Mouse (Mus musculus) gastrocnemius, postnatal 36 days (tissue): ENCODE results near the gene Rabggtb. TPM values are rescaled to one million over a fixed set of nuclear protein-coding genes. Genes with fewer than 3 reads are reported as not detected.

ENCODE experiments used
- DNase-seq, 2 experiments: peaks; one replicate each; pipeline ENCODE4 v3.0.0; 2022
- intact Hi-C: fragments of 180-260 bp; cut with DNase I; formaldehyde crosslinking; loops from one replicate; pipeline ENCODE4 v1.15.1; 2025
- long read RNA-seq, 2 experiments: library from polyadenylated mRNA; stranded (forward); transcript quantifications; one replicate each; pipeline ENCODE4 v2.0.0; 2021
- total RNA-seq, 2 experiments: library from RNA; stranded (reverse); gene quantifications; 2 replicates each; pipeline ENCODE4 v1.2.3; 2021

Gene Rabggtb
- total RNA-seq, result 10 to 100 TPM; 60.2 to 63.7 TPM
- long read RNA-seq, experiment 1, transcript Rabggtb-201 (9 exons, 1,381 nt), result major isoform, 16 of 51 reads
- long read RNA-seq, experiment 1, transcript Rabggtb-202 (8 exons, 1,418 nt), result minor isoform, 7 of 51 reads
- long read RNA-seq, experiment 1, partial matches to known transcripts, result 4 of 51 reads
- long read RNA-seq, experiment 1, other reads (novel, unspliced or antisense), result 23 of 51 reads
- long read RNA-seq, experiment 2, transcript Rabggtb-201 (9 exons, 1,381 nt), result major isoform, 22 of 70 reads
- long read RNA-seq, experiment 2, transcript Rabggtb-202 (8 exons, 1,418 nt), result minor isoform, 7 of 70 reads
- long read RNA-seq, experiment 2, partial matches to known transcripts, result 7 of 70 reads
- long read RNA-seq, experiment 2, other reads (novel, unspliced or antisense), result 29 of 70 reads

DNA sequence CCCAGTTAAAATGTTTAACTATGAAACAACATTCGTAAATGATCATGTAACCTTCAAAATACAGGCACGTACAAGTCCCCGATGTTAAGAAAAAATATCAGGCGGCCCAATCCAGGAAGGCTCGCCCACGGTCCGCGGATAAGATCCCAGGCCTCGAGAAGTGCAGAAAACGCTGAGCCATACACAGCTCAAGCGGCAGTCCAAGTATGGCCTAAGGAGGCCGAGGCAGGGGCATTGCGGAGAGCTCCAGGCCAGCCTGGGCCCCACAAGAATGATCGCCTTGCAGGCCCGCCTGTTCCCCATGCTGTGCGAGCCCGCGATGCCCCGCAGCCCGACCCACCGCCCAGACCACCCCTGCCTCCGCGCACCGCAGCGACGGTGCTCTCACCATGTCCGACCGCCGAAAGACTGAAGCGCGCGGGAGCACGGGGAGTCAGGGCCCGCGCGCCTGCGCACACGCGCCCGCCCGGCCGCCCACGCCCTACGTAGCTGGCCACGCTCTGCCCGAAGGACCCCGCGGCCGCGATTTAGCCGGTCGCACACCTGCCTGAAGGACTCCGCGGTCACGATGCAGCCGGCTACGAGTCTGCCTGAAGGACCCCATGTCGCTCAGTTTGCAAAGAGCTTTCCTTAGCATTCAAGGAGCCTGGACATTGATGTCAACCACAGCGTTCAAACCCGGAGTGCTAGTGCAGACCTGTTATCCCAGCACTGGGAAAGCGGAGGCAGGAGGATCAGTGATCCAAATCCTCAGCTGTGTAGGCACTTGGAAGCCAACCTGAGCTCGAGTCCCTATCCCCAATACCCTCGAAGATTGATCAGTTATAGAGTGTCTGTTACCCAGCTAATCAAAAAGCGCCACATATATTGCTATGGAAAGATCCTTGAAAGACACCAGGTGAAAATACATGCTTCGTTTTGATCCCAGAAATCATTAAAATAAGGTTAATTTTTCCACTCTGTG lies at the start of gene Rabggtb:
Gene Rabggtb (minus strand): TSS at position 464 of the 964 bp plus-strand sequence.
- DNase-seq, result peak; percentile 93 to 95
- intact Hi-C loops, result loop anchor here (2.0 kb wide), 1 partner anchor 32 kb away; the partner anchor contains the start of gene Acadm

DNA sequence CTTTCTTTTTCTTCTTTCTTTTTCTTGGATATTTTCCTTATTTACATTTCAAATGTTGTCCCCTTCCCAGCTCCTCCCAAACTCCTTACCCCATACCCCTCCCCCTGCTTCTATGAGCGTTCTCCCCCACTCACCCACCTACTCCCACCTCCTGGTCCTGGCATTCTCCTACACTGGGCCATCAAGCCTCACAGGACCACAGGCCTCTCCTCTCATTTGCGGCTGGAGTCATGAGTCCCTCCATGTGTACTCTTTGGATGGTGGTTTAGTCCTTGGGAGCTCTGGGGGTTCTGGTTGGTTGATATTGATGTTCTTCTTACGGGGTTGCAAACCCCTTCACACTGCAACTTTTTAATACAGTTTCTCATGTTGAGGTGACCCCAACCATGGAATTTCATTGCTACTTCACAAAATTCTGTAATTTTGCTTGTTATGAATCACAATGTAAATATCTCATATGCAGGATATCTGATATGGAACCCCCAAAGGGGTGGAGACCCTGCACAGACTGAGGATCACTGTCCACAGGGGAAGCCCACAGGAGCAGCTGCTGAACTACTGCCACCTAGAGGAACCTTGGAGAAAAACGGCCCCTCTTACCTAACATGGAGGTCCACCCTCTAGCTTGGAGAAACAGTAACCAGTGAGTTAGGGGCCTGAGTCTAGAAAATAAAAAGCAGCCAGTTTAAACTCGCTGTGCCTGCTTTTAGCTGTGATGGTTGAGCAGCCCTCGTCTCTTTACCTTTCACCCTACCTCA lies 49.0 kb upstream of the Rabggtb start:
- DNase-seq, result no peak
- intact Hi-C loops, result loop anchor here (2.0 kb wide), 1 partner anchor 265 kb away; no protein-coding TSS in a partner anchor

DNA sequence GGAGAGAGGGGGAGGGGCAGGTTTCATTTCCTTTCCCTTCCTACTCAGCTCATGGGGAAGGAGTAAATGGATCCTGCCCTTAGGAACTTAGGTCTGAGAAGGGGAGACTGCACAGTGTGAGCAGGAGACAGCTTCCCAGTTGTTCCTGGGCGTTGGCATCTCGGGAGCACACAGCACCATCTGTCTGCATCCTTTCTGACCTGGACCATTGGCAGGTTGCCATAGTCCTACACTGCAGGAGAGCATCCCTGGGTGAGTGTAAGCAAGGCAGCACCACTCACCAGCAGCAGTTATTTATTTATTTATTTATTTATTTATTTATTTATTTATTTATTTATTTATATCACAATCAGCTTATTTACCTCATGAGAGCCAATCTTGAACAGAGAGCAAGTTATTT lies 48.1 kb upstream of the Rabggtb start:
- intact Hi-C loops, result loop anchor here (2.0 kb wide), 1 partner anchor 266 kb away; no protein-coding TSS in a partner anchor
- no peak for DNase-seq

DNA sequence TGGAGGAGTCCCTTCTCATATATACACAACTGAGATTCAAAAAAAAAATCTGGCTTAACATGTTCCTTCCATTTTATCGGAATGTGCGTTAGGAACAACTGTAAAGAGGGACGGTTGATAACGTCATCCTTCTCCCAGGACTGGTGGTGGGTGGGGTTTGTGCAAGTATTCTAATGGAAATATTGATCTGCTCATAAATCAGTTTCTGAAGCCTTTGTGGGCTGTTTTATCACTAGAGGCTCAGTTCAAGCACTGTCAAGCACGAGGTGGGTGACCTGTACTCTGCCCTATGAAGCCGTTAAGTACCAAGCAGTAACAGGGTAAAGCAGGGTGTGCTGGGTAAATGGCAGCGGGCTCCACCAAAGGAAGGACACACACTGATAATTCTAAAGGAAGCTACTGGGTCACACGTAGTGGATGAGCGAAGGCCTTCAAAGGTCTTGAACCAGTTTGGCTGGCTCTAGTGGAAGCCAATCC lies 47.0 kb upstream of the Rabggtb start:
- DNase-seq, result no peak
- intact Hi-C loops, result loop anchor here (2.0 kb wide), 1 partner anchor 267 kb away; no protein-coding TSS in a partner anchor

DNA sequence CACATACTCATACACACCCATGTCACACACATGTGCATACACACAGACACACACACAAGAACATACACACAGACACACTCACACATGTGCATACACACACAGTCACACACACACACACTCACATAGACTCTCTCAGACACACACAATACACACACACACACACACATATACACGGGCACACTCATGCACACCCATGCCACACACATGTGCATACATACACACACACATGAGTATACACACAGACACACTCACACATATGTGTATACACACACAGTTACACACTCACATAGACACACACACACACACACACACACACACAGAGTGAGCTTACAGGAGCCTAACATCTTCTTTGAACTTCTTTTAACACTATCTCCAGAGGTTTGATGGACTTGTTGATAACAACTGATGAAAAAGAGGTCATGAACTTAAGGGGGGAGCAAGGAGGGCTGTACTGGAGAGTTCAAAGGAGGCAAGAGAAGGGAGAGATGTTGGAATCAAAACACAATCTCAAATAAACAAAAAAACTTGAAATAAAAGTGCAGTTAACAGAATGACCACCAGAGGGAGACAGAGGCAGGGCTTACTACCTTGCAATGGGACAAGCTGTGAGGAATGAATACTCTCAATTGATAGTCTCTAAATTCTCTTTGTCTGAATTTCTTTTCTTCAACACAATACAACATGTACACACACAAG lies 46.4 kb upstream of the Rabggtb start:
- intact Hi-C loops, result no loop called here
- DNase-seq, result no peak

DNA sequence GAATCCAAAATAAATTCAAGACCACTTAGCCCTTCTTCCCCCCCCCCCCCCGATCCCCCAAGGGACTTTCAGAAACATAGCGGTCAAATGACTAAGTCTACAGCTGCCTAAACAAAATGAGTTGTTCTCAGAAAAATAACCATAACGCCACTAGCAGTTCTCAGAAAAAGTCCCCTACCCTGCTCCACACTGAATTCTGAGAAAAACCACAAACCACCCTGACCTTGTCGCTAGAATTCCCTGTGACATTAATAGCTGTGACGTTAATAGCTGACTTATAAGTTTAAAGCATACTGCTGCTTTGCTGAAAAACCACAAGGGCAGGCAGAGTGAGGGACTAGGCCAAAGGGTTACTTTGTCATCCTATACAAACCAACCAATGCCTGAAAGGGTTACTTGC lies 45.1 kb upstream of the Rabggtb start:
- DNase-seq, result no peak
- intact Hi-C loops, result no loop called here

DNA sequence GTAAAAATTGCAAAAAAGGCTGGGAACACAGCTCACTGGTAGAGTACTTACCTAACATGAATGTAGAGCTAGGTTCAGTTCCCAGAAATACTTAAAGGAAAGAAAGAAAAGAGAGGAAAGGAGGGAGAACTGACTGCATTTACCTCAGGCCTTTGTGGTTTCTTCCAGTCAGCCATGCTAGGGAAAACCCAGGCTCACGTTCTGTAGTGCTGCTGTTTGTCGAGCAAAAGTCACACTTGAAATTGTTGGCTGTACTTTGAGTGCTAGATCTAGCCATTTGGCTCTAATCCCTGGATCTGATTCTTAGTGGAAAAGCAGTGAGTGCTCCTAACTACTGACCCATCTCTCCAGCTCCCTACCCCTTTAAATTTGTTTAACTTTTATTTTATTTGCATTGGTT lies 35.4 kb upstream of the Rabggtb start:
- intact Hi-C loops, result loop anchor here (10.0 kb wide), 1 partner anchor 647 kb away; the partner anchor contains the start of genes Cryz and Tyw3
- no peak for DNase-seq

DNA sequence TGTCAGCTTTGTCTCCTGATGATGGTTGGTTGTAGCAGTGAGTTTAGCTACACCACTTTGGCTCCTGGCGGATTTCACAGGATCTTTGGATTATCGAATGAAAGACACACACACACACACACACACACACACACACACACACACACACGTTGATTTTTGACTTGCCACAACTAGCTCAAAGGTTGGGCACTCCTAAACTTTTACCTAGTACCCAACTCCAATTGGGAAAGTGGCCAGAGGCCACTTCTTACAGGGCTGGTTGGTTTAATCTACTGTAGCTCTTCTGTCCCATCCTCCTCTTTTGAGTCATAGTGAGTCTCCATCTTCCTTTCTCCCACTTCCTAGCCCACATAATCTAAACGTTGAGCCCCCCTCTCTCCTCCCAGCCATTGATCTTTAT lies 34.5 kb upstream of the Rabggtb start:
- intact Hi-C loops, result loop anchor here (10.0 kb wide), 1 partner anchor 648 kb away; the partner anchor contains the start of genes Cryz and Tyw3
- no peak for DNase-seq

DNA sequence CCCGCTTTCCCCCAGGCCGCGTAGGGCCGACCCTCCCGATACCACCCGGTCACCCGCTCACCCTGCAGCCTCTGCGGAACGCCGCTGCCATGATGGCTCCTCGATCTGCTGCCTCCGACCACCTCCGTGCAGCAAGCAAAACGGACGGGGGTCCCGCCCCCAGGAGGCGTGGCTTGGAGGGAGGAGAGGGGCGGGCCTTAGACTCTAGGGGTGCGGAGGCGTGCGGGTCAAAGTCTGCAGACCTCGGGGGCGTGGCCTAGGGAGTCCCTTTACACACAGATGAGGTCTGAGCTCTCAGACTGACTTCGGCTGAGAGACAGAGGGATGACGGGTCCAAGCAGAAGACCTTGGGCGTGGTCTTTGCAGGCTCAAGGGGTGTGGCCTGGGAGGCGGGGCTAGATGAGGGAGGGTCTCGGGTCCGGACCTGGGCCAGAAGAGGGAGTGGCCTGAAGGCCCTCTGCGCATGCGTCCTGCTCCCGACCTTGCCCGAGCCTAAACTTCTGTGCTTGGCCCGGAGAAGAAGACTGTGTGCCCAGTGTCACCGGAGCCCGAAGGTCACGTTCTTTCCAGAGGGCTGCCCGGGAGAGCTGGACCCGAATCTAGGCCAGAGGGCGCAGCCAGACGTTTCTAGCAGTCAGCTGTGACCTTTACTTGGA lies 31.7 kb upstream of the Rabggtb start, which contains the start of gene Acadm:
Gene Acadm (minus strand): TSS at position 298 of the 656 bp plus-strand sequence.
- DNase-seq, result peak; percentile 98
- intact Hi-C loops, result loop anchor here (2.0 to 10.0 kb wide), 2 partner anchors 32 to 650 kb away; partner anchors contain the start of genes Cryz, Rabggtb and Tyw3

DNA sequence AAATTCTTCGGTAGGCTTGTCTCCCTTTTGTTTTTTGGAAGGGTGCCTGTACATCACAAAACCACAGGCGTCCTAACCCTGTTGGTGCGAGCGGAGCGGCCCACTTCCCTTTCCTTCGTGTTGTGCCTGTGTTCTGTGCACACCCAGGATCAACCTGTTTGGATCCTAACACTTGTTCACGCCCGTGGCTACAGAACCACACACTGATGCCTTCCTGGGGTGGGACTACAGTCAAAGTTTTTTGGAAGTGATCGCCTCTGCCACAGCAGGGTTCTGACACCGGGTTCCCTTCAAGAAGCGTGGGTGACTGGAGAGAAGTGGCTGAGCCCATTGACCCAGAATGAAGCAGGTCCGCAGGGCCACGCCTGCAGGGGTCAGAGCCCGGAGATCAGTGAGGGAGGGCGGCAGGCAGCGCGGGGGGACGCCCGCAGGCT lies 31.1 kb upstream of the Rabggtb start:
- intact Hi-C loops, result loop anchor here (2.0 to 10.0 kb wide), 2 partner anchors 31 to 651 kb away; partner anchors contain the start of genes Cryz, Rabggtb and Tyw3
- no peak for DNase-seq

DNA sequence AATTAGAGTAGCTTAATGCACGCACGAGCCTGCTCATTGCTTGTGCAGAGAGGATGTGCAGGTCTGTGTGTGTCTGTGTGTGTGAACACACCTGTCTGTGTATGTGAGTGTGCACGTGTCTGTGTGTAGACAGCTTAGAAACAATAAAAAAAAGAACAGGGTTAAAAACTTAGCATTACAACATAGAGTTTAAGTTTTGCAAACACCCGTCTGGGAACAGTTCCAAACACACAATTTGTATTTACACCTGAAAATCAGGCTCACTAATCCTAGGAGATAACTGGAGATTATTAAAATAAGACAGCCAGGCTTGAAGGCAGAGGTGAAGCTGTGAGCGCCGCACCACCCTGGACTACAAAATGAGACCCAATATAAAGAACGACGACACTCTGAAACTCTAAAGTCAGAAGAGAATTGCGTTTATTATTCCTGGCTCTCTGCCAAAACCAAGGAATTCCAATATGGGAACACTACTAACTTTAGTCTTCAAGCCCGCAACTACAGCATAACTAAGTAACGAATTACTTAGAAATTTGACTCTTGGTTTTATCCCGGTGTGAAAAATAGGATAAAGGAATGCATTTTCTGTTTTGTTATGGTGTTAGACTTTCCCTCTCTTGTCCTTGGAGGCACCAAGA lies 30.3 kb upstream of the Rabggtb start:
- DNase-seq, result no peak
- intact Hi-C loops, result loop anchor here (10.0 kb wide), 1 partner anchor 652 kb away; the partner anchor contains the start of genes Cryz and Tyw3

DNA sequence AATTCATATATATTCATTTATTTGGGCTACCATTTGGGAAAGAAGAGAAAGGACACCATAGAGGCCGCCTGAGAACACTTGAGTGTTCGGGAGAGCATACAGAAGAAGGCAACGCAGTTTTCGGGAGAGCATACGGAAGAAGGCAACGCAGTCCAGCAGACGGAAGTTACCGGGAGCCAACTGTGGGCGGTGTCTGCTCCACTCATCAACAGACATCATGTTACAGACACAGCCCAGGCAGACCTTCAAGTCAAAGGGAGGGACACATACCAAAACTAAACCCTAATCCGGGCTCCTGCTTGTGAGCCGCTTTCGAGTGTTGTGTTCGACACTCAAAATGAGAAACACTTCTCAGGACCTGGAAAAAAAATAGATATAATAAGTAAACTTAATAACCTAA lies 28.8 kb upstream of the Rabggtb start:
- intact Hi-C loops, result loop anchor here (10.0 kb wide), 1 partner anchor 653 kb away; the partner anchor contains the start of genes Cryz and Tyw3
- DNase-seq, result no peak

DNA sequence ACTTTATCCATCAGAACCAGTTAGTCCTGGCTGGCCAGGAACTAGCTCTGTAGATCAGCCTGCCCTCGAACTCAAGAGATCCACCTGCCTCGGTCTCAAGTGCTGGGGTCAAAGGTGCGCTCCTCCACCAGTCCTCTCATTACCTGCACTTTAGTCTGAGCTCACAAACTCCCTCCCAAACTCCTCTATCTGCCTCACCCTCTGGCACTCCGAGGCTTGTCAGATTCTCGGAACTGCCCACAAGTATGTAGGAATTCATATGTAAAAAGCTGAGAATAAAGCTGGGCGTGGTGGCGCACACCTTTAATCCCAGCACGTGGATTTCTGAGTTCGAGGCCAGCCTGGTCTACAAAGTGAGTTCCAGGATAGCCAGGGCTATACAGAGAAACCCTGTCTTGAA lies 27.7 kb upstream of the Rabggtb start:
- intact Hi-C loops, result loop anchor here (10.0 kb wide), 1 partner anchor 654 kb away; the partner anchor contains the start of genes Cryz and Tyw3

DNA sequence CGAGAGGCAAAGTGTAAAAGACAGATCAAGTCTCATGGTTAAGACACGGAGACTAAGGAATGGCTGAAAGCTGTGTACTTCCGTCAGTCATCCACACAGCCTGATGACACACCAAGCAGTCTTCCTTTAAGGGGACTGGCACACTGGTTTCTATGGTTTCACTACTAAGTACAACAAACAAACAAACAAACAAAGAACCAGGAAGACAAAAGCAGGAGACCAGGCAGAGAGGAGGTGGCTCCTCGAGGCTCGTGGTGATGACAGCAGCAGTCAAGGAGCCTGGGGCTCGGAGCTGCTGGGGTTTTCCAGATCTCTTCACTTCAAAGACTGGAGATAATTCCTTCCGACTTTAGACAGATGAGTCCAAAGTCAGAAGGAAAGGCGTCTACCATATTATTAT lies 27.2 kb upstream of the Rabggtb start:
- DNase-seq, result no peak
- intact Hi-C loops, result loop anchor here (10.0 kb wide), 1 partner anchor 655 kb away; the partner anchor contains the start of genes Cryz and Tyw3

More for the DNA sequence above, 27.7 kb upstream of the Rabggtb start:
- DNase-seq, result no peak

DNA sequence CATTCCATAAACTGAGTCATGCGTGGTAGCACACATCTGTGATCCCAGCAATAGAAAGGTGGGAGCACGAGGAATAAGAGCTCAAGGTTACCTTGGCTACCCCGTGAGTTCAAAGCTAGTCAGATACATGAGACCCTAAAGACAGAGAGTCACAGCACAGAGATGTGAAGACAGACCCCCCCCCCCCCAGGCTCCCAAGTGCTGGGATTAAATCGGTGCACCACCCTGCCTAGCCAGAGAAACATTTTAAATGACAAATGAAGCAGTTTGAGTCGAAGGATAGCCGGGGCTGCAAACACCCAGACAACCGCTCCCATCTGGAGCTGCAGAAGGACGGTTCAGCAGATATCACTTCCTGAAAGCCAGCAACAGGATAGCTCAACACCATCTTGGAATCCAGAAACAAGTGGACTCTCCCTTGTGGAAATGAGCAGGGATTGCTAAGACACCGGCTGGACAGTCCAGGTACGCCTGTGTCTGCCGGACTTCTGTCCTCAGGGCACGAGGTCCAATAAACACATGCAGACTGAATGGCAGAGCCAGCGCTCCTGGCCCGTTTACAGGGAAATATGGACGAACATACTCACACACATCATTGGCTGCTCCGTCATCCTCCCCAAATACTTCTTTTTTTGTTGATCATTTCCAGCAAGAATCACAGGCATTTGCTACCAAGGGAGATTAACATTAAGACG lies 24.5 kb upstream of the Rabggtb start:
- no peak for DNase-seq
- intact Hi-C loops, result no loop called here

DNA sequence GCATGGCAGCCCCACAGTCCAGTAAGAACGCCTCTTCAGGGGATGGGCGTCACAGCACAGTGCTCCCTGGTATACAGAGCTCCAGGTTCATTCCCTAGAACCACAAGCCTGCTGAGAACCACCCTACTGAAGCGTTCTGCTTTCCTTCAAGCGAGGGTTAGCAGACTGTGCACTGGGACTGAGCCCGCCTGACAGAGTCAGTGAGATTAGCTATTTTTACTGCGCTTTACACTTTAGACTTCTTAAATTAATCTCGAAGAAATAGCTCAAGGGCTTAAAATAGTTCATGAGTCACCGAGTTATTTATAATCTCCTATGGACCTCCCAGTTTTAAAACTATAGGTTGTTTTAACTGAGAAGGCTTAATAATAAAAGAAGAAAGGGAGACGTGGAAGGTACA lies 23.1 kb upstream of the Rabggtb start:
- intact Hi-C loops, result no loop called here
- DNase-seq, result no peak

DNA sequence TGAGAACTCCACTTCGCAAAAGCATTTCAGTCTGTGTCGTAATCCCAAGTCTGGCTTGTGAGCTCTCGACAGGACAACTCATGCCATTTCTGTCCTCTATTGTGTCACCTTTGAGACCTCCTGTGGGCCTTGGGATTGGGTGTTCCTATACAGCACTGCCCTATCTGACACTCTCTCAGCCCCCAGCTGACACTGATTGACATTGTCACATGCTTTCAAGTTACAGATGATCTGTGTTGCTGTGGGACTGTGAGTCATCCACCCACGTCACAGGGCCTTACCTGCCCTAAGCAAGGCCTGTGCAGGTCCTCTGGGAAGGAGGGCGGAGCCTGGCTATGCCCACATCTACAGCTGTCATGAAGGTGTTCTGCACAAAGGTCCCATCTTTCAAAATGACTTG lies 19.7 kb upstream of the Rabggtb start:
- intact Hi-C loops, result no loop called here
- DNase-seq, result no peak
